Mouse (Mus musculus) CD4-positive, CD25-positive, alpha-beta regulatory T cell, adult 4 months (primary cell): ENCODE measurements around the gene Tlr3. TPM values are rescaled to one million over a fixed set of nuclear protein-coding genes. Genes with fewer than 3 reads are reported as not detected.

Source experiments
- ATAC-seq: one replicate; pipeline ENCODE4 v1.8.0; 2017
- polyA plus RNA-seq, 2 experiments: library from polyadenylated mRNA; unstranded; fragments of 100-300 nt; shearing (Covaris generic); gene quantifications; one replicate each; pipeline ENCODE4 v1.2.1; 2017

The Tlr3 gene
- under 1 TPM; 0.79 to 0.93 TPM for polyA plus RNA-seq

- ATAC-seq = no peak
Observed at GRCm38 (mm10) chr8:45410882-45411281, at the start of gene Tlr3. Gene Tlr3, minus strand, starts transcription at chr8:45411080.

GRCm38 (mm10) chr8:45457874-45458273, 47.0 kb upstream of the Tlr3 start:
- ATAC-seq = no peak

GRCm38 (mm10) chr8:45454426-45454825, 43.5 kb upstream of the Tlr3 start:
- ATAC-seq = no peak

- no peak for ATAC-seq
Observed at GRCm38 (mm10) chr8:45452115-45452514, 41.2 kb upstream of the Tlr3 start.

- ATAC-seq = no peak
Observed at GRCm38 (mm10) chr8:45448842-45449241, 38.0 kb upstream of the Tlr3 start.

GRCm38 (mm10) chr8:45448257-45448656, 37.4 kb upstream of the Tlr3 start:
- no peak for ATAC-seq

GRCm38 (mm10) chr8:45438899-45439535, 28.1 kb upstream of the Tlr3 start:
- no peak for ATAC-seq

GRCm38 (mm10) chr8:45420151-45420550, 9.3 kb upstream of the Tlr3 start:
- ATAC-seq = no peak

- no peak for ATAC-seq
Observed at GRCm38 (mm10) chr8:45414965-45415364, 4.1 kb upstream of the Tlr3 start.

- ATAC-seq = peak; percentile 64
Observed at GRCm38 (mm10) chr8:45410146-45410880, 567 bp downstream of the Tlr3 start.

GRCm38 (mm10) chr8:45409702-45410101, 1.2 kb downstream of the Tlr3 start:
- ATAC-seq = peak; percentile 61

- ATAC-seq = no peak
Observed at GRCm38 (mm10) chr8:45383250-45383649, 27.6 kb downstream of the Tlr3 start.

- no peak for ATAC-seq
Observed at GRCm38 (mm10) chr8:45381963-45382347, 28.9 kb downstream of the Tlr3 start, which contains the start of gene Fam149a. Gene Fam149a, minus strand, starts transcription at chr8:45382291.

- ATAC-seq = no peak
Observed at GRCm38 (mm10) chr8:45381075-45381962, 29.6 kb downstream of the Tlr3 start.

- no peak for ATAC-seq
Observed at GRCm38 (mm10) chr8:45380598-45380997, 30.3 kb downstream of the Tlr3 start.

- ATAC-seq = no peak
Observed at GRCm38 (mm10) chr8:45374071-45374470, 36.8 kb downstream of the Tlr3 start.

- no peak for ATAC-seq
Observed at GRCm38 (mm10) chr8:45367154-45367553, 43.7 kb downstream of the Tlr3 start.

- no peak for ATAC-seq
Observed at GRCm38 (mm10) chr8:45363220-45363619, 47.7 kb downstream of the Tlr3 start.

GRCm38 (mm10) chr8:45362323-45362722, 48.6 kb downstream of the Tlr3 start:
- ATAC-seq = no peak

GRCm38 (mm10) chr8:45359091-45359605, 51.7 kb downstream of the Tlr3 start:
- no peak for ATAC-seq

GRCm38 (mm10) chr8:45358132-45358918, 52.6 kb downstream of the Tlr3 start:
- ATAC-seq = no peak

GRCm38 (mm10) chr8:45355809-45356208, 55.1 kb downstream of the Tlr3 start:
- ATAC-seq = no peak
